Mouse (Mus musculus) kidney, postnatal 25 days (tissue): ENCODE results near the gene Gdi1.
"Not testable (repeated sequence)": the region's sequence is repeated elsewhere in the genome, so short reads cannot be mapped to it uniquely, and the experiment has no call there.

Experiments used
- DNase-seq, 2 experiments: peaks; one replicate each; pipeline ENCODE4 v3.0.0; 2021; ENCODE audit warnings: mixed read lengths in 2 of 2

Gene Gdi1

DNA sequence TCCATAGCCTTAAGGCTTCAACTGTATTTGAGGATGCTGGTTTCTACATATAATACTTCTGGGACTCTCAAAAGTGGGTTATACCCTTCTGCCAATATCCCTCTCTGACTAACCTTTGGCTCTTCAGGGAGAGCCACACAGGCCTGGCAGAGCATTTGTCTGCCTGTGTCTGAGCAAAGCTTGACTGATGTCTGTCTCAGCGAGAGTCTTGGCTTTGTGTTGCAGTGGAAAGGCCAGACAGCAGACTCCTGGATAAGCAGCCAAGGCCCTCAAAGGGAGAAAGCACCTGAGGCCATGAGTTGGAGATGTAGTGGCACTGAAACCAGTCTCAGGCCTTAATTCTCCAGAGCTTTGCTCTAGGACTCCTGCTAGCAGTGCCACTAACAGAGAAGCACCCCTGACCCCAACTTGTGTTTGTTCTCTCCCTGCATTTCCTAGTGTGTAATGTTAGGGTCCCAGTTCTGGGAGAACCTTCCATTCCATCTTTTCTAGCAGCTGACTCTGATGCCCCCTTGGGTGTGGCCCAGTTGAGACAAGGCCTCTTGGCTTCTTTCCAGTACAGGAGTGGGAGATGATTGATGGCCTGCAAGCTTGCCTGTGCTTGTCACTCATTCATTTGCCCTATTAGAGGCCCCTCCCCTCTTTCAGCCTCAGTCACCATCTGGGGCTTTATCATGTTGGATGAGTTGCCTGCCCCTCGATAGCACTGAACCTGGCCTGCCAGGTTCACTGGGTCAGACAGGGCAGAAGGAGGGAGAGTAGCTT, 25.6 kb downstream of the Gdi1 start:
- DNase-seq, result no peak

DNA sequence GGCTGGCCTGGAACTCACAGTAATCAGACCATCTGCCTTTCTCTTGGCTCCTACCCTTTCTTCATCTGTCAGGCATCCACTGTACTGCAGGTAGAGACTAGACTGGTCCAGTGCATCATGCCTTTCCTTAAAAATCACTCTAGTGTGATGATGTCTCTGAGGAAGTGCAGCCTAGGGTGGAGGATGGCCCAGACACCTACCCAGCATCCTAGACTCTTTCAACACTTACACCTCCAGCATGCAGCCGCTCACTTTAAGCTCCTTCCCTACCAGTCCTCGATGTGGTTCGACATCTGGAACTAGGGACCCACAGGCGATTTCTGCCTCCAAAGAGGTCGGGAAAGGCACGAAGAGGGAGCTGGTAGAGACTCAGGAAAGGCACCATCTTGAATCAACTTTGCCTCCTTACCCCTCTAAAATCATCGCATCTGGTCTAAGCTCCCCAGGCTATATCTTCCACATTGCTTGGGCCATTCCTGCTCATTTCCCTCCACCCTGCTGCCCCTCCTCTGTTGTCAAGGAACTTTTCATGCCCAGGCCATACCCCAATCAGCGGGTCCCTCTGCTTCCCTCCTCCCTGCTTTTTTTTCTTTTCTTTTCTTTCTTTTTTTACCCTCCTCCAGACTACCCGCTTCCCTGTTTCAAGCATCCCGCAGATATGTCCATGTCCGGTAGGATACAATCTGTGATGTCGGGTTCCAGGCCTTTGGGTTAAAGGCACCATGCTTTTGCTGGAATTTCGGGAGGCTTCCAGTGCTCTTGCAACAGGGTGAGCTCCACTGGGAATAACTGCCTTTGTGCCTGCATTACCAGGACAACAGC, 48.1 kb downstream of the Gdi1 start:
- DNase-seq, result no peak

DNA sequence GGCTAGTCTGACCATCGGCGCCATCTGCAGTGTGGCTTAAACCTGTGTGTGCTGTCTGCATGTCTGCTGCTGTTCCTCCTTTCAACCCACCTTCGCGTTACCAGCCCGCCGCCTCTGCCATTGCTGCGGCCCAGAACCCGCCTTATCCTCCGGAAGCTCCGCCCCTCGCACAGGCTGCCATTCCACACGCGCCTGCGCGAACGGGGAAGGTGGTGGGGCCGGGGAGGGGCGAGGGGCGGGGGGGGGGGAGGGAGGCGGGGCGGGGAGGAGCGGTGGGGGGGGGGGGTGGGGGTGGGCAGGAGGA, 48.6 kb downstream of the Gdi1 start, which contains the start of gene Lage3:
TSS of gene Lage3 (minus strand) at position 152 of the 304 bp plus-strand sequence.
- peak; percentile 87 to 92 for DNase-seq

DNA sequence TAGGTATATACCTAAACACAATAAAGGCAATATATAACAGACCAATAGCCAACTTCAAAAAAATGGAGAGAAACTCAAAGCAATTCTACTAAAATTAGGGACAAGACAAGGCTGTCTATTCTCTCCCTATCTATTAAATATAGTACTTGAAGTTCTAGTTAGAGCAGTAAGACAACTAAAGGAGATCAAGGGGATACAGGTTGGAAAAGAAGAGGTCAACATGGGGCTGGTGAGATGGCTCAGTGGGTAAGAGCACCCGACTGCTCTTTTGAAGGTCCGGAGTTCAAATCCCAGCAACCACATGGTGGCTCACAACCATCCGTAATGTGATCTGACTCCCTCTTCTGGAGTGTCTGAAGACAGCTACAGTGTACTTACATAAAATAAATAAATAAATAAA, 52.3 kb downstream of the Gdi1 start:
- DNase-seq, result not testable (repeated sequence)

DNA sequence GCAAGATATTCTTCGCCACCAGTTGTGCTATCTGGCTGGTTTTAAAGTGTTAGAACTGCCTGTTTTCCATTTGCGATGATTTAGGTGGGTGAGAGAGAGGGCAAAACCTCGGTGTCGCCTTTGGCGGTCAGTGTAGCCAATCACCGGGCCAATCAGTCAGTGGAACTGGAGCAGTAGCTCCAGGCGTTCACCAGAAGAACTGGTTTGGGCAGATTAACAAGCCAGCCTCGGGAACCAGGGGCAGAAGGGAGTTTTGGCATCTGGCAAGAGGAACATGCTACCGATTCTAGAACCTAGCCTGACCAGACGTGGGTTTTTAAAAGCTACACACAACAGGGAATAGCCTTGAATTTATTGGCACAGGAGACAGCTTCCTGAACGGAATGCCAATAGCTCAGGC, 54.4 kb downstream of the Gdi1 start:
- DNase-seq, result peak; percentile 31 to 68
